9 mouse cellular contexts compared by ENCODE assay signal in genomic region chr5:124059677-124060076, GRCm38 (mm10). TPM values are rescaled to one million over a fixed set of nuclear protein-coding genes. Genes with fewer than 3 reads are reported as not detected.
DNase-seq lines count a peak whose midpoint lies in the region; ATAC-seq and TF ChIP-seq lines count a peak whose summit lies in the region.
"Had no signal": no experiment of that assay in that cellular context is flagged by ENCODE, and none has a peak within 500 bp of the region (broad histone marks: within the 10 kb centered on the region; RNA-seq: fewer than 3 reads in every experiment).

No protein-coding gene starts in this region.

- no peak overlapping the region for H3K9ac ChIP-seq in lung, postnatal 0 days (replicated peaks; ENCODE audit: low read depth)
- H3K9ac ChIP-seq: hindbrain, embryonic 13.5 days had no signal

- no peak for TF ChIP-seq CTCF in lung, postnatal 0 days (IDR thresholded peaks at IDR 0.05)
- no peak for TF ChIP-seq CTCF in small intestine, adult 2 months (IDR thresholded peaks at IDR 0.05; ENCODE audit: extremely low read depth, insufficient read length, insufficient replicate concordance, low read depth, low read length)
- TF ChIP-seq CTCF in cerebellum, adult 2 months (IDR thresholded peaks at IDR 0.05; ENCODE audit: borderline replicate concordance, insufficient read depth, low read depth, low read length), result no peak

- no peak overlapping the region for H3K4me3 ChIP-seq in lung, postnatal 0 days (ENCODE audit: low read depth, low read length)
- H3K4me3 ChIP-seq in small intestine, adult 2 months (ENCODE audit: low read depth, low read length), result peak overlapping the region; percentile 26
- H3K4me3 ChIP-seq in cerebellum, adult 2 months (replicated peaks; ENCODE audit: insufficient read depth, low read depth, low read length), result no peak overlapping the region
- H3K4me3 ChIP-seq: hindbrain, embryonic 13.5 days had no signal

- intact Hi-C loops in heart, postnatal 36 days (cut with DNase I), result no loop called here

- no peak overlapping the region for H3K4me2 ChIP-seq in lung, postnatal 0 days (replicated peaks; ENCODE audit: low read depth, low read length)
- H3K4me2 ChIP-seq: hindbrain, embryonic 13.5 days had no signal

- no peak for TF ChIP-seq POLR2A in small intestine, adult 2 months (IDR thresholded peaks at IDR 0.05; ENCODE audit: low read depth, low read length)
- no peak for TF ChIP-seq POLR2A in cerebellum, adult 2 months (IDR thresholded peaks at IDR 0.05; ENCODE audit: borderline replicate concordance, insufficient read depth, low read length)

- DNase-seq in lung, postnatal 0 days (ENCODE audit: low spot score), result peak; percentile 56
- no peak for DNase-seq in lung, adult 18-20 months
- peak; percentile 57 for DNase-seq in heart, adult 8-10 months (ENCODE audit: low spot score)
- peak; percentile 31 to 39 for DNase-seq in heart, postnatal 36 days
- DNase-seq in cerebellum, adult 2 months, result no peak
- no peak for DNase-seq in spleen, postnatal 4 days (ENCODE audit: low spot score in 2 of 2)
- DNase-seq: adrenal gland, postnatal 14 days had no signal

- ATAC-seq in lung, postnatal 0 days, result no peak

- no peaks in the 10 kb centered on the region for H3K27me3 ChIP-seq in lung, postnatal 0 days (replicated peaks; ENCODE audit: insufficient read depth, low read length)
- H3K27me3 ChIP-seq in small intestine, adult 2 months (ENCODE audit: control insufficient read depth, insufficient read depth, low read length), result no peaks in the 10 kb centered on the region
- H3K27me3 ChIP-seq in cerebellum, adult 2 months (ENCODE audit: control insufficient read depth, insufficient read depth, low read length), result no peaks in the 10 kb centered on the region
- H3K27me3 ChIP-seq: hindbrain, embryonic 13.5 days had no signal

- TF ChIP-seq EP300 in lung, postnatal 0 days (IDR thresholded peaks at IDR 0.05), result no peak

- no peaks in the 10 kb centered on the region for H3K36me3 ChIP-seq in lung, postnatal 0 days (ENCODE audit: insufficient read depth, low read length)
- H3K36me3 ChIP-seq in small intestine, adult 2 months (ENCODE audit: control insufficient read depth, insufficient read depth, low read length), result 0 out of 2 replicates have a peak, but pooled peaks cover 2% of the 10 kb centered on the region
- H3K36me3 ChIP-seq: hindbrain, embryonic 13.5 days had no signal

- no peaks in the 10 kb centered on the region for H3K9me3 ChIP-seq in lung, postnatal 0 days (ENCODE audit: low read length)
- H3K9me3 ChIP-seq: hindbrain, embryonic 13.5 days had no signal

- 38% methylated on average over 5 of the region's 5 CpGs for WGBS in lung, postnatal 0 days
- 66% methylated on average over 5 of the region's 5 CpGs for WGBS in small intestine, adult 2 months
- 52% methylated on average over 5 of the region's 5 CpGs for WGBS in cerebellum, adult 2 months

- H3K27ac ChIP-seq in lung, postnatal 0 days (ENCODE audit: low read length), result no peak overlapping the region
- peak overlapping the region; percentile 55 for H3K27ac ChIP-seq in small intestine, adult 2 months (ENCODE audit: insufficient read depth, low read depth, low read length)
- no peak overlapping the region for H3K27ac ChIP-seq in cerebellum, adult 2 months (ENCODE audit: insufficient read depth, low read length)
- H3K27ac ChIP-seq: hindbrain, embryonic 13.5 days had no signal

- H3K4me1 ChIP-seq in lung, postnatal 0 days (ENCODE audit: insufficient read depth, low read depth, low read length), result no peaks in the 10 kb centered on the region
- no peaks in the 10 kb centered on the region for H3K4me1 ChIP-seq in small intestine, adult 2 months (ENCODE audit: control insufficient read depth, insufficient read depth, insufficient read length, low read length)
- no peaks in the 10 kb centered on the region for H3K4me1 ChIP-seq in cerebellum, adult 2 months (ENCODE audit: control insufficient read depth, insufficient read depth, low read length)

RNA-seq across cellular contexts. Expression of gene Vps37b, which starts 27.6 kb away (rescaled TPM):
- 28.5 and 31.0 TPM in 2 replicates for polyA plus RNA-seq in lung, postnatal 0 days (2015; fragmentation: Nextera tagmentation; extraction: Ambion mirVana)
- 10 to 100 TPM; 13.7 to 24.0 (median 16.5) TPM for total RNA-seq in heart, adult 8-10 months (2022)
- 10 to 100 TPM; 19.6 to 25.0 TPM for total RNA-seq in heart, postnatal 36 days (2021)
- polyA plus RNA-seq in small intestine, adult 2 months (2012; rRNA removed), result 35.9 and 55.6 TPM in 2 replicates
- 41.7 and 47.5 TPM in 2 replicates for polyA plus RNA-seq in cerebellum, adult 2 months (2012; rRNA removed)

RNA-seq across cellular contexts. Expression of gene Abcb9, which starts 35.9 kb away (rescaled TPM):
- polyA plus RNA-seq in lung, postnatal 0 days (2015; fragmentation: Nextera tagmentation; extraction: Ambion mirVana), result 2.6 and 3.1 TPM in 2 replicates
- 10 to 100 TPM in 3 of 4 experiments, 1 to 10 TPM in 1; 9.5 to 11.9 (median 11.1) TPM for total RNA-seq in heart, adult 8-10 months (2022)
- 1 to 10 TPM; 7.6 to 8.3 TPM for total RNA-seq in heart, postnatal 36 days (2021)
- 11.9 and 21.2 TPM in 2 replicates for polyA plus RNA-seq in small intestine, adult 2 months (2012; rRNA removed)
- polyA plus RNA-seq in cerebellum, adult 2 months (2012; rRNA removed), result 34.7 and 37.1 TPM in 2 replicates

RNA-seq across cellular contexts. Expression of gene Ogfod2, which starts 52.4 kb away (rescaled TPM):
- 27.4 and 29.4 TPM in 2 replicates for polyA plus RNA-seq in lung, postnatal 0 days (2015; fragmentation: Nextera tagmentation; extraction: Ambion mirVana)
- 10 to 100 TPM; 14.1 to 20.7 (median 19.2) TPM for total RNA-seq in heart, adult 8-10 months (2022)
- 10 to 100 TPM; 14.4 to 16.2 TPM for total RNA-seq in heart, postnatal 36 days (2021)
- polyA plus RNA-seq in small intestine, adult 2 months (2012; rRNA removed), result 44.0 and 48.7 TPM in 2 replicates
- polyA plus RNA-seq in cerebellum, adult 2 months (2012; rRNA removed), result 47.2 and 52.7 TPM in 2 replicates

RNA-seq across cellular contexts. Expression of gene Arl6ip4, which starts 56.2 kb away (rescaled TPM):
- 92.2 and 99.7 TPM in 2 replicates for polyA plus RNA-seq in lung, postnatal 0 days (2015; fragmentation: Nextera tagmentation; extraction: Ambion mirVana)
- total RNA-seq in heart, adult 8-10 months (2022), result 10 to 100 TPM; 34.8 to 38.4 (median 37.4) TPM
- 10 to 100 TPM; 36.5 to 39.0 TPM for total RNA-seq in heart, postnatal 36 days (2021)
- polyA plus RNA-seq in small intestine, adult 2 months (2012; rRNA removed), result 12.7 and 19.6 TPM in 2 replicates
- polyA plus RNA-seq in cerebellum, adult 2 months (2012; rRNA removed), result 81.6 and 91.0 TPM in 2 replicates

Comparison
In these comparisons a context has a peak if more than half of its experiments do, and no peak if none do; other contexts are left out.
1. DNase-seq: peak in lung, postnatal 0 days (single experiment), heart, adult 8-10 months (single experiment) and heart, postnatal 36 days (2 of 2); none in lung, adult 18-20 months (0 of 2), cerebellum, adult 2 months (0 of 2) and spleen, postnatal 4 days (0 of 2).